Mouse (Mus musculus) left cerebral cortex, postnatal 4 days (tissue): ENCODE measurements around the gene Trpc1. TPM values are rescaled to one million over a fixed set of nuclear protein-coding genes. Genes with fewer than 3 reads are reported as not detected.

Source experiments
- total RNA-seq, 2 experiments: library from RNA; stranded (reverse); gene quantifications; 2 replicates each; pipeline ENCODE4 v1.2.3; 2021

Trpc1 gene
- total RNA-seq, 2 experiments from 2014 or later = 33.7 to 35.9 TPM

Other genes starting within 250 kb of the Trpc1 start
- 10 to 100 TPM; 80.4 to 87.4 TPM for gene U2surp, start 238.4 kb downstream of the Trpc1 start, total RNA-seq
- 10 to 100 TPM; 32.0 to 32.2 TPM for gene Paqr9, start 190.7 kb downstream of the Trpc1 start, total RNA-seq
- 1 to 10 TPM in 1 of 2 experiments, under 1 TPM in 1; 0.62 to 1.3 TPM for gene Pcolce2, start 112.8 kb downstream of the Trpc1 start, total RNA-seq
- 1 to 10 TPM; 2.9 to 3.4 TPM for gene Pls1, start 94.9 kb upstream of the Trpc1 start, total RNA-seq
- 10 to 100 TPM; 19.0 to 19.3 TPM for gene Atr, start 107.2 kb upstream of the Trpc1 start, total RNA-seq
- gene Xrn1, start 204.4 kb upstream of the Trpc1 start, total RNA-seq = 10 to 100 TPM; 34.1 to 37.5 TPM